Mouse (Mus musculus) left cerebral cortex, postnatal 36 days (tissue): ENCODE data around the gene Camkk2. TPM values are rescaled to one million over a fixed set of nuclear protein-coding genes. Genes with fewer than 3 reads are reported as not detected.

Experiments used
- DNase-seq, 2 experiments: peaks; one replicate each; pipeline ENCODE4 v3.0.0; 2021 to 2022; ENCODE audit warnings: low spot score in 2 of 2, mixed read lengths in 1 of 2
- intact Hi-C: fragments of 180-260 bp; cut with DNase I; formaldehyde crosslinking; loops from one replicate; pipeline ENCODE4 v1.15.1; 2025
- total RNA-seq, 2 experiments: library from RNA; stranded (reverse); gene quantifications; 2 replicates each; pipeline ENCODE4 v1.2.3; 2021

The Camkk2 gene
- total RNA-seq, 2 experiments from 2014 or later: 243 to 273 TPM

- no peak for DNase-seq
Measured at GRCm38 (mm10) chr5:122756680-122757079, 22.5 kb downstream of the Camkk2 start.

GRCm38 (mm10) chr5:122756144-122756543, 23.1 kb downstream of the Camkk2 start:
- intact Hi-C loops: no loop called here
- DNase-seq: no peak

More at GRCm38 (mm10) chr5:122756680-122757079, 22.5 kb downstream of the Camkk2 start:
- intact Hi-C loops: no loop called here

GRCm38 (mm10) chr5:122755620-122756019, 23.6 kb downstream of the Camkk2 start:
- intact Hi-C loops: no loop called here
- no peak for DNase-seq

GRCm38 (mm10) chr5:122754477-122754876, 24.7 kb downstream of the Camkk2 start:
- intact Hi-C loops: no loop called here
- DNase-seq: no peak

GRCm38 (mm10) chr5:122747950-122748349, 31.3 kb downstream of the Camkk2 start:
- no peak for DNase-seq
- intact Hi-C loops: no loop called here

GRCm38 (mm10) chr5:122743880-122744422, 35.3 kb downstream of the Camkk2 start:
- DNase-seq: no peak
- intact Hi-C loops: no loop called here

GRCm38 (mm10) chr5:122736761-122737160, 42.4 kb downstream of the Camkk2 start:
- intact Hi-C loops: no loop called here
- no peak for DNase-seq

GRCm38 (mm10) chr5:122735853-122736252, 43.4 kb downstream of the Camkk2 start:
- no peak for DNase-seq
- intact Hi-C loops: no loop called here

- intact Hi-C loops: no loop called here
- no peak for DNase-seq
Measured at GRCm38 (mm10) chr5:122733881-122734280, 45.3 kb downstream of the Camkk2 start.

- intact Hi-C loops: no loop called here
- DNase-seq: no peak
Measured at GRCm38 (mm10) chr5:122731991-122732673, 47.1 kb downstream of the Camkk2 start.

- DNase-seq: peak; percentile 61 to 63
- intact Hi-C loops: no loop called here
Measured at GRCm38 (mm10) chr5:122731321-122731720, 47.9 kb downstream of the Camkk2 start.

- intact Hi-C loops: no loop called here
- DNase-seq: no peak
Measured at GRCm38 (mm10) chr5:122730776-122731175, 48.4 kb downstream of the Camkk2 start.

- DNase-seq: no peak
- intact Hi-C loops: loop anchor here (5.0 kb wide), 3 partner anchors 75 to 325 kb away; partner anchors contain the start of gene Anapc7
Measured at GRCm38 (mm10) chr5:122727096-122727495, 52.1 kb downstream of the Camkk2 start.

GRCm38 (mm10) chr5:122726595-122726994, 52.6 kb downstream of the Camkk2 start:
- no peak for DNase-seq
- intact Hi-C loops: loop anchor here (5.0 kb wide), 3 partner anchors 74 to 324 kb away; partner anchors contain the start of gene Anapc7

- peak; percentile 50 to 57 for DNase-seq
- intact Hi-C loops: loop anchor here (5.0 kb wide), 3 partner anchors 74 to 324 kb away; partner anchors contain the start of gene Anapc7
Measured at GRCm38 (mm10) chr5:122726068-122726467, 53.1 kb downstream of the Camkk2 start.

- DNase-seq: no peak
- intact Hi-C loops: loop anchor here (5.0 kb wide), 3 partner anchors 73 to 323 kb away; partner anchors contain the start of gene Anapc7
Measured at GRCm38 (mm10) chr5:122725453-122725852, 53.8 kb downstream of the Camkk2 start.

GRCm38 (mm10) chr5:122719168-122719567, 60.0 kb downstream of the Camkk2 start:
- intact Hi-C loops: no loop called here
- no peak for DNase-seq

GRCm38 (mm10) chr5:122718400-122718799, 60.8 kb downstream of the Camkk2 start:
- intact Hi-C loops: no loop called here
- no peak for DNase-seq

GRCm38 (mm10) chr5:122716793-122717192, 62.4 kb downstream of the Camkk2 start:
- no peak for DNase-seq
- intact Hi-C loops: no loop called here

- intact Hi-C loops: no loop called here
- DNase-seq: no peak
Measured at GRCm38 (mm10) chr5:122715723-122716122, 63.5 kb downstream of the Camkk2 start.

- DNase-seq: no peak
- intact Hi-C loops: loop anchor here (5.0 kb wide), 1 partner anchor 57 kb away; no protein-coding TSS in a partner anchor
Measured at GRCm38 (mm10) chr5:122708819-122709218, 70.4 kb downstream of the Camkk2 start.
